Mouse (Mus musculus): ENCODE results near the gene 1110002E22Rik.

The 1110002E22Rik gene

DNA sequence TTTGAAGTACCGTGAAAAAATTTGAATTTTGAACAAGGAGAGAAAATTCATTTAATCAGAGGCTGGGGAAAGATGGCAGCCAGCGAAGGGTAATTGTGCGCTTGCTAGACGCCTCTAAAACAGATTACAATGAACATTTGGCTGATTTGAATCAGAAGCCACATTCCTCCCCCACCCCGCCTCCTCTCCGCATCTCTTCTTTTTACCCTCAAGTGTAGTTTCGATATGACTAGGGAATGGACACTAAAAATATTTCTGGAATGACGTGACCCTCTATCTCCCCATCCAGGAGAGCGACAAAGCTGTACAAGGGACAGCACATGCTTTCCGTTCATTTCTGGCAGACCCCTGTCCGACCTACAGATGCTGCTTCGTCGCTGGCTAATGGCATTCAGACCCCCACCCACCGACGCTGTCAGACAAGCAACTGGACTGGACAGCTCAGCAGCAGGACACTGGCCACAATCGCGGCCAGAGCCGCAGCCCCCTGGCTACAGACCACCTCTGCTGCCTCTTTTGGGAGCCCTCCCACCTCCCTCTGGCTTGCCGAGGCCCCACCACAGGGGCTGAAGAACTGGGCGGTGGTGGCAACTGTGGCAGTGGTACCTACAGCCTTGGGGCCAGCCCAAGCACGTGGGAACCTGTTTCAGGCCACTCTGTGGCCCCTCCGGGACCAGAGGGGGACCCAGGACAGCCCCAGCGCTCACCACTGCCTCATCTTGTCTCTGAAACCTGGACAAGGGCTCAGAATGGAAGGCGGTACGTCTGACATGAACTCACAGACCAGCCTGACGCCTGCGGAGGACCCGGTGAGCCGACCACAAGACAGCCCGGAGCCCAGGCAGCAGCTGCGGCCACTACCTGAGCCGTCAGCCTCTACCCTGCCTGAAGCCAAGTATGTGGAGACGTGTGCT is at the start of gene 1110002E22Rik:
Gene 1110002E22Rik (plus strand): TSS at position 321 of the 914 bp plus-strand sequence.
- in situ Hi-C loops (cut with MboI, MseI) = no loop called here

DNA sequence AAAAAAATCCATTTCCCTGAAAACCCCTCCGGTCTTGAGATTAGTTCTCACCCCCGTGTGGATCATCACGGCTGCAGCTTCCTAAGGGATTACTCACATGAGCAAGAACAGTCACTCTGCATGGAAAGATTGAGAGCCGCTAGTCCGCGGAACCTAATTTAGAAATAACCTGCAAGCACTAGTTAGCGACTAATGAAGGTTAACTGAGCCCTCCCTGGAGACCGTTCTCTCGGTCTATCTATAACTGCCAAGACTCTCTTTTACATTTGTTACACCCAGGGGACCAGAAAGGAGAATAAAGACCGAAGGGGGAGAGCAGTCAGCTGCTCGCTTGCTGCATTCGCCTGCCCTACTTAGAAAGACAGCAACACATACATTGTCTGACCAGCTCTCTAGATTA is 48.0 kb upstream of the 1110002E22Rik start:
- in situ Hi-C loops (cut with MboI, MseI) = no loop called here

DNA sequence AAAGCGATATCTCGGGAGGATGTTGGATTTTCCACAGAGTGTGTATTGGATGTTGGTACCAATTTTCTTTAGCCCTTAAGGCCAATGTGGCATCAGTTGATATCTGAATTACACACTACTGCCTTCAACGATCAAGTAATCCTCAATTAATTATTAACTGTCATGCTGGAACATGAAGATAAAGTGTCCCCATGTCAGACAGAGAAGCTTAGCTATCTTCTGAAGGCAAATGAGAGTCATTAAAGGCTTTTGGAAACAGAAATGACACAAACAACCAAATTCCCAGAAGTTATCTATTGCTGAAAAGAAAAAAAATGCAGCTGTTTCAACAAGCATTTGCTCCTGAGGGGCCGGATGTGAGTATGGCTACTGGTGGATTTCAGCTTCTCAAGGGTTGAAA is 42.8 kb upstream of the 1110002E22Rik start:
- in situ Hi-C loops (cut with MboI, MseI) = no loop called here

DNA sequence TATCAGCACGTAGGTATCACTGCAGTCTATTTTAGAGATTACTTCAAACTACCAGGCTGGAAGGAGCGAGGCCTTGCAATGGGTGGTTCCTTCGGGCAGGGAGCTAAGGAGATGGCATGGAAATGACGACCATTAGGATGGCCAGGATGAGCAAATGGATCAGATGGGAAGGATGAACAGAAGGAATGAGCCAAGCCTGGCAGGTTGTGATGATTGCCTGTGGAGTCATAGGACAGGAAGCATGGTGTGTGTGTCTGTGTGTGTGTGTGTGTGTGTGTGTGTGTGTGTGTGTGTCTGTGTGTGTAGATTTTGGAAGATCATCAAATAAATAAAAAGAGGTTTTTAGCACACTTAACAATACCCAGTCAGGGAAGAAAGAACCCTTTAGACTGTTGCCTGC is 42.2 kb upstream of the 1110002E22Rik start:
- in situ Hi-C loops (cut with MboI, MseI) = no loop called here

DNA sequence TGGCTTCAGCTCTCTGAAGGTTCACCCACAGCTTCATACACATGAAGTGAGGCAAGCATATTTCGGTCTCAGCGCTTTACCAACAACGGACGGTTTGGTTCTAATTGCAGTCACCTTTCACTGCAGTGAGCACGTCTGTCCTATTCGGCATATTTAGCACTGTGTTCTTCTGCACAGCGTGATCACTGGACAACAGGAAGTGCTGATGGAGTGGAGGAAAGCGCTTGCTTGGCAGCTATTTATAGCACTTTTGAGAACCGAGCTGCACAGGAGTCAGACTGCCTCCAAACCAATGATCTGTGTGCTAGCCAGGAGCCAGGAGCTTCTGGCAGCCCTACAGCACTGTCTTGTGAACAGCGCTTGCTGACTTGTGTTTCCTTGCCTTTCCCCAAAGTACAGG is 38.6 kb upstream of the 1110002E22Rik start:
- in situ Hi-C loops (cut with MboI, MseI) = no loop called here

DNA sequence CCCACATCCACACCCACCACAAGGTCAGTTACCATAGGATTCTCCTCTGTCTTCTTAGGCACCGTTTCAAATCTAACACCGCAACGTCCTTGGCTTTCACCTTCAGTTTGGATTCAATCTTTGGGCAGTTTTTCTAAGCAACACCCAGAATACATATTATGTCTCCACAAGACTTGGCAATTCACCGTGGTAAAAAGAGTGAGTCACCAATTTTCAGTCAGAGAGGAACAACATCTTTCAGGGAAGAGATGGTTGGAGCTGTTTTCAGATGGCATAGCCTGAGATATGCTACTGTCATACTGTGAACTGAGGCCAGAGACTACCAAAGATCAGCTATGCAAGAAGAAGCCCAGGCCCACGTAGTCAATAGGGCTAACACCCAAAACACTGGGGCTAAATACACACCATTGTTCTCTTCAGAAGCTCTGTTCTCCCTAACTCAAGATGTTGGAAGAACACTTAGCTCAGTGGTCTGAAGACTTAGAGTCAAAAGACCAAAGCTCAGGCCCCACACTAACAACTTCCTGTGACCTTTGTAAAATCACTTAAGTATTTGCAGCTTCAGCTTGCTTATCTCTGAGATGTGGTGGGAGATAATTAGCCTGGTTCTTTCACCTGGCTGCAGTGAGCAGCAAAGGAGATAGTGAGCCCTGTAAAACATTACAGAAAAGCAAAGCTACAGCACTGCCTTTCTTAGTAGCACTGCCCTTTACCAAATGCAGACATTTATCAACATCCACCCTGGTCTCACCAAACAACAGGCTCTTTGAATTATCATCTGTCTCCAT is 37.1 kb upstream of the 1110002E22Rik start:
- in situ Hi-C loops (cut with MboI, MseI) = no loop called here

DNA sequence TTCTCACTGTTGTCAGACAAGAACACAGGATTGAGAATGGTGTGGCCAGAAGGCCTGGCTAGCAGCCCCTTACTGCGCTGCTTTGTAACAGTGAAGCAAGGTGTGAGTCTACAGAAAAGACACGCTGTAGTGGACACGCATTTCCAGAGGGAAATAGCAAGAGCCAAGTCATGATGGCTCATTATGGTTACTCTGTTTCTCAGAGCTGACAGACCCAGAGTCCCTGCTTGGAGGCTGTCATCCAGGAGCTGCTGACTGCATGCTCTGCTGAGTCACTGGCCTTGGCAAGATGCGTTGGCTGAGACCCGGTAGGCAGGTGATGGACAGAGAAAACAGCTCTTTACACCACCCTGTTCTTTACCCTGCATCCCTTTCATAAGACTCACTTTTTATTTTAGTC is 35.5 kb upstream of the 1110002E22Rik start:
- in situ Hi-C loops (cut with MboI, MseI) = no loop called here

DNA sequence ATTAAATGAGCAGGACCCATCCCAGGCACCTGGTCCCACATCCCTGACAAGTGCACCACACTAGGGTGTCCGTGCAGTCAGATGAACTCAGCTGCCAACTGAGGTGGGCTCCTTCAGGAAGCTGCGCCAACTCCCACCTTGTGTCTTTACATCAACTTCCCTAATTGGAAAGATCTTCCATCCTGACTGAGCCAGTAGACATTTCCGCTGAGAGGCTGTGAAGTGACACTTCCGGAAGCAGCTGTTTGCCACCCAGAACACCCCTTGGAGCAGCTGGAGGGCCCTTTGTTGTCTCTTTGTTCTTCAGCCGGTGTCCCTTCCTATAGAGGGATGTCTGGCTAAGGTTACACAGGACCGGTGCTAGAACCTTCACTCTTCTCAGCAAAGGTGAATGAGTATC is 34.3 kb upstream of the 1110002E22Rik start:
- in situ Hi-C loops (cut with MboI, MseI) = loop anchor here (10.0 kb wide), 1 partner anchor 1806 kb away; no protein-coding TSS in a partner anchor

DNA sequence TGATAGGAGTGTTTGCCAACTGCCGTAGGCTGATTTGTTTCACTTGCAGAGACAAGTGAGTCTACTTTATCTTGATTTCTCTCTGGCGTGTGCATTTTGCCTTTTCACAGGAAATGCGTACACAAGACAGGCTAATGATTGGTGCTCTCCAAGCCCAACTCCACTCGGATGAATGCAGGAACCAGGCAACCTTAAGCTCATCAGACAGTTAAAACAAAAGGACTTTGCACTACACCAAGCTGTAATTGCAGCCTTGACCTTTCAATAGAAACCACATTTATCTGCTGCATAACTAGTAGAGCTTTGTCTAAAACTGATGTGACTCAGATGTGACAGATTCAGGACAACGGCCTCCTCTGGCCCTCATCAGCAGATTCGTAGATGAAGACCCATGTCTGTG is 30.9 kb upstream of the 1110002E22Rik start:
- in situ Hi-C loops (cut with MboI, MseI) = loop anchor here (10.0 kb wide), 1 partner anchor 1809 kb away; no protein-coding TSS in a partner anchor

DNA sequence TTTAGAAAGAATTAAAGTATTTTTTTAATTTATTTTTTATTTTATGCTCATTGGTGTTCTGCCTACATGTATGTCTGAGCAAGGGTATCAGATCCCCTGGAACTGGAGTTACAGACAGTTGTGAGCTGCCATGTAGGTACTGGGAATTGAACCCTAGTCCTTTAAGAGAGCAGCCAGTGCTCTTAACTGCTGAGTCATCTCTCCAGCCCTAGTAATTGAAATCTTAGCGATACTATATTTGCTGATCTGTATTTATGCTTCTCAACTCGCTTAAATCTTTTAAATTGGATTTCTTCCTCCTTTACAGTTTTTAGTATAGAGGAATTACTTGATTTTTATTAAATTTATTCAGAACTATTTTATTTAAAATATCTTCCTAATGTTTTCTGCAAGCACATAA is 23.9 kb upstream of the 1110002E22Rik start:
- in situ Hi-C loops (cut with MboI, MseI) = no loop called here

DNA sequence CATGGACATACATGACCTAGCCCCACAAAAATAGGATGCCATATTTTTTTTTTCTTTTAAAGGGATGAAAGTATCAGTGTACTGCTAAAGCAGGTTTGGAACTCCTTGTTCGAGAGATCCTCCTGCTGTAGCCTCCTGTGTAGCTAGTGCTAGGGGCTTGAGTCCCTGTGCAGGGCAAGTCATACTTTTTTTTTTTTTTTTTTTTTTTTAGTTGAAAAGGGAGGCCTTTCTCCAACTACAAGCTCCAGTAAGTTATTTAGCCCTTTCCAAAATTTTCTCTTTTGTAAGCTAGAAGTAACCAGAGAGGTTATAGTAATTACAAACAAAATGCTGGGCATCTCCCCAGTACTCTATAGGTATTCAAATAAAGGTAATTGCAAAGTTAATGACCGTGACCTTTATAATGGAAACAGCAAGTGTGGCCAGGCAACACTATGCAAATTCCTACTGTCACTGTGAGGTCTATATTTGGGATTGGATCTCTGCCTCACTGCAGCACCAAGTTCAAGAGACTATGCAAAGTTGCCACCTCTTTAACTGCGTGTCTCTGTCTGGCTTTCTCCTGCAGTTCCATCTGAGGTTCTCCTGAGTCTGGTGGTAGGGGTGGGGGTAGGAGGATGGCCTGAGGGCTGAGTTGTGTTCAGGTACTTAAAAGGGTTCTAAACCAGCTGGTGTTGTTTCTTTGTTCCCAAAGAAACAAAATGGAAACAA is 23.1 kb upstream of the 1110002E22Rik start:
- in situ Hi-C loops (cut with MboI, MseI) = no loop called here

DNA sequence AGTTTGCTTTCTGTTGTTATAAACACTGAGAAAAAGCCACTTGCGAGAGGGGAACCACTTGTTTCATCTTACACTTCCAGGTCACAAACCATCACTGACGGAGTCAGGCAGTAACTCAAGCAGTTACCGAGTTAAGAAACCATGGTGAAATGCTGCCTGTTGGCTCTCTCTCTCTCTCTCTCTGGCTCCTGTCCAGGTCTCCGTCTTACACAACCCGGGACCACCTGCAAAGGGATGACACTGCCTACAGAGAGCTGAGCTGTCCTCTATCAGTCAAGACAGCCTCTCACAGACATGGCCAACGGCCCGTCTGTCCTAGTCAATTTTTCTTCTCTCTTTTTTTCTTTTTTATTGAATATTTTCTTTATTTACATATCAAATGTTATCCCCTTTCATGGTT is 21.5 kb upstream of the 1110002E22Rik start:
- in situ Hi-C loops (cut with MboI, MseI) = no loop called here

DNA sequence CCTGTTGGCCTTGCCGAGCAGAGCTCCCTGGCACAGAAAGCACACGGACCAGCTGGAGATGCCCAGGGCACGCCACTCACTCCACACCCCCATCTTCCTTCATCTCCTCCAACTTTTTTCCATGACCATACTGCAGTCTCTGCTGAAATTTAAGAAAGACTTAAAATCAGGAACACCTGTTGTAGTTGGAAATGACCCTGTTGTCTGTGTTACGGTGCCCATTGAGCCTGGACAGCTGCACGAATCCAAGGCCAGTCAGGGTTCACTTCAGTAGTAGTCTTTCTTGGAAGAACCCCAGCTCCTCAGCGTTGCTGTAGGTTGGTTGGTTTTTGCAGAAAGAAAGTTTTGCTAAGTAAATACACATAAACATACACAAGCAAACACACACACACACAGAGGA is 15.3 kb upstream of the 1110002E22Rik start:
- in situ Hi-C loops (cut with MboI, MseI) = no loop called here

DNA sequence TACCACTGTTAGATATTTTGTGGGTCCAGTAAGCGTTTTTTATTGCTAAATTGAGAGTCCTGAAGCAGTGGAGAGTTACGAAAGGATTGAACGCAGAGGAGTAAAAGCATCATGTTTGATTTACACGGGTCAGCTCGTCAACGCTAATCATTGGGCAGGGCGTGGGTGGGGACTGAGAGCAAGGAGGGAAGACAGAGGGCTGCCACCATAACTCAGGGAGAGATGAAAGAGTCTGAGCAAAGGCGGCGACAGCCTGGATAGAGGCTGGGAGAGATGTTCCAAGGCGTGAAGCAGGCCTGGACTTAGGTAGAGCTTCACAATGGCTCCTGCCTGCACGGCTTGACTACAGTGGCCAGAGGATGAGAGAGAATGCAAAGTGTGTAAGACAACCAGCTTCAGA is 14.1 kb upstream of the 1110002E22Rik start:
- in situ Hi-C loops (cut with MboI, MseI) = no loop called here

DNA sequence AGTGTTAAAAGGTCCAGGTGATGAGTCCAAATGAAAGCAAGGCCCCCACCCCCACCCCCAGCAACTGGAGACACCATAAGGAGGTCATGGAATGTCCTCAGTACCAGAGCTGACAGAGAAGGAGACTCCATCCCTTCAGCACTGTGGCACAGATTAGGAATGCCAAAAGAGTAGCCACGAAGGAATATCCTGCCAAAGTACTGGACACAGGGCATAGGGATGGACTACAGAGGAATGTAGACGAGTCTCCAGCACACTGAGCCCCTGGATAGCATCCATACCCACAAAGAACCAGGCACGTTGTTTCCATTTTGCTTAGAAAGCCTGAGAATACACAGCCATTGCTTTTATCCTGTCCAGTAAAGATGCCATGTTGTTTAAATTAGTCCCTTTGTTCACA is 13.4 kb upstream of the 1110002E22Rik start:
- in situ Hi-C loops (cut with MboI, MseI) = no loop called here

DNA sequence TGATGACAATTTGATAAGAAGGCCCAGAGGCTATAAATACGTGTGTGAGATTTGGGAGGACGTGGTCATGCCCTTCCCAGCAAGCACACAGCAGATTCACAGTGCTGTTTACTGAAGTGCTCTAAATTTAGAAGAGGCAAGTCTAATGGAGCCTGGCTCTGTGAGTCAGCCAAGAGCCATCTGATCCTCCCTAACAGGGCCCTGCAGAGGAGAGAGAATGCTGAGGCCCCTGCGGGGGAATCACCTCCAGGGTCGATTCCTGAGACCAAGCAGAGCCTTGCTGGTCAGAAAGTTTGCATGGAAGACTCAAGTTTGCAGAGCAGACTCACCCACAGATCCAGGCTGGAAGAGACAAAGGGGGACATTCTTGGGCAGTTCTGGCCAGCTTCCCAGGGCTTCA is 10.9 kb upstream of the 1110002E22Rik start:
- in situ Hi-C loops (cut with MboI, MseI) = no loop called here

DNA sequence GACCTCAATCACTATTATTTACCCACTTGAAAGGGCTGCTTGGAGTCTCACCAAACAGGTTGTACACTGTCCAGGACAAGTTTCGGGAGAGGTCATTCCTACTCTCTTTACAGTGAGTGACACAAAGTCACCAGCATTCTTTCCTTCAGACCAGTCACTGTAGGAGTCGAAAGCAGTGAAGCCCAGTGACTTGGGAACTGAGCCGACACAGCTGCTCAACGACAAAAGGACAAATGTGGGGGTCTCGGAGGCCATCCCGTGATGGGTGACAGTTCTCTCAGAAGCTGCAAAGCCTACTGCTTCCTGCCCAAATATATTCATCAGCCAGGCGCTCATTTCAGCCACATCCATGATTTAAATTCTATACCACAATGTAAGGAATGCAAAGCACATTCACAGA is 7.9 kb upstream of the 1110002E22Rik start:
- in situ Hi-C loops (cut with MboI, MseI) = no loop called here

DNA sequence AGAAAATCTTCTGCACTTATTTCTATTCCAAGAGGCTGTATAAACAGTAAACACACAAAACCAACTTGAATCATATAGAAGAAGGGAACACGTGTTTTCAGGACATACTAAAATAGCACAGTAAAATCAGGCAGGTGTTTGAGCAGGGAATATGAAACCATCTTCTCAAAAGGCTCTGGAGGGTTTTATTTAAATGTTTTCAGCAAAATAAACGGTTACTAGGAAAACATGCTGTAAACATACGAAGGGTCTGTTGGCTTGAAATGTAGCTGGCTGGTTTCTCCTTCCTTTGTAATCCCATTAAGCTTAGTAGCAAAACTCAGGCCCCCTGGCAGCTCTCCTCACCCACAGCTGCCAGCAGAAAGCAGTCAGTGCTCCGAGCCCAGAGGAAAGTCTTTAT is 6.6 kb upstream of the 1110002E22Rik start:
- in situ Hi-C loops (cut with MboI, MseI) = no loop called here

DNA sequence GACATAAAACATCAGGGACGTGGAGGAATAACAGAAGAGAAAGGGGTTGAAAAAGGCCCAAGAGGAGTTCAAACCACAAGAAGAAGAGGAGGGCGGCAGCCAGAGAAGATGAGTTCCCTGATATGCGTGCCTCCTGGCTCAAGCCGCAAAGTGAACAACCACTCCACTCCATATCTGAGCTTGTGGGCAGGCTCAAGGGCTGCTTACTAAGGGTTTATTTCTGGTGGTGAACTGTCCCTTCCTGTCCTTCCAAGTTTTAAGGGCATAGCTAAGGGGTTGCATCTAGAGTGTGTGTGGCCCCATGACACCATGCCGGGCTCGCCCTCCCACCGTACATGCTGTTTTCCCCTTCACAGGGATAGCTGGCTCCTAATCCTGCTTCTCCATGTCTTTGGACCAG is 4.4 kb upstream of the 1110002E22Rik start:
- in situ Hi-C loops (cut with MboI, MseI) = no loop called here

DNA sequence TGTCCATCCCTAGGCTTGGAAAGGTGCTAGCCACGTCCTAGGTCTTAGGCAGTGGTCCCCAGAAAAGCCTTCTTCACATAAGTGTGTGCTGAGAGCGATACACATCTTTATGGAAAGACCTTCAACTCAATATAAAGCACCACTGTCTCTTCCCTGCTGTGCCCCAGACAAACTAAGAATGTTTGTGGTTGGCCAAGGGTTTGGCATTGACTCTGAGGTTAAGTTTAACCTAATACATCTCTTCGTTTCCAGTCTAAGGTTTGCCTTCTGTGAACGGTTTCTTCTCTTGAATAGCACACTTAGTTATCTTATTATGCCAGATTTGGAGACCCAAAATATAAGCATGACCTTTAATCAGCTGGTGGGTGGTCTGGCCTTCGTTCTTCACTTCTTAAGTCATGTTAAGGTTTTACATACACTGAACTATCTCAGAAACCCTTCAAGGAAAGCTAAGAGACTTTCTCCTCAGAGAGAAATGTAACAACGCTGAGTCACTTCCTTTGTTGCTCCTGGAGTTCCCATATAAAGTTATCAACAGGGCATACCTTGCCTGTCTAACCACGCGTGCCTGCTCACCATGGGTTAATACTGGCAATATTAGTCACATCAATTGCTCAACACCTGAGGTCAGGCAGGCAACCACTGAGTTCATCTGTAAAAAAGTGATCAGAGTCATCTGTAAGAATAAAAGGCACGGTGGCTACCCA is 3.5 kb upstream of the 1110002E22Rik start:
- in situ Hi-C loops (cut with MboI, MseI) = no loop called here

DNA sequence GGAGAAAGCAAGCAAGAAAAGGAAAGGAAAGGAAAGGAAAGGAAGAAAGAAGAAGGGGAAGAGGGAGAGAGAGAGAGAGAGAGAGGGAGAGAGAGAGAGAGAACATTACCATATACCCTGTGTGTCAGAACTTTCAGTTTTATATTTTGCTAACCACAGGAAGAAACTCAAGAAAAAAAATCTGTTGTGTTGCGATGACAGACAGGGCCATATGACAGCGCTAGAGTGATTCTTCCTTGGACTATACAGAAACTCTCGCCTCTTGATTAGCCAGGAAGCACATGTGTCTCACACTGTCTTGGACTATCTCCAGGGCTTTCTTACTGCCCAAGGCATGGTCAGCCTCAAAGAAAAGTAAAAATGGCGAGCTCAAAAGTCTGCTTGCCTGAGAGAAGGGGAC is 2.2 kb upstream of the 1110002E22Rik start:
- in situ Hi-C loops (cut with MboI, MseI) = no loop called here

All from T-helper 2 cell (primary cell).